Mouse (Mus musculus) neural tube, embryonic 11.5 days (tissue): ENCODE results near the gene Dio3. TPM values are rescaled to one million over a fixed set of nuclear protein-coding genes. Genes with fewer than 3 reads are reported as not detected.

ENCODE experiments used
- ATAC-seq: fragments of 200-750 bp; cut with Nextera tagmentation; 2 replicates; pipeline ENCODE4 v1.8.0; 2017; ENCODE audit warnings: moderate number of reproducible peaks, mild to moderate bottlenecking, moderate TSS enrichment, moderate library complexity; ENCODE audit not compliant: insufficient read depth, low FRiP score, low TSS enrichment
- DNase-seq: peaks from one replicate; pipeline ENCODE4 v3.0.0-alpha.2; 2015; ENCODE audit warnings: low spot score
- H3K27ac ChIP-seq: fragments of 300-500 bp; sonication (generic); 2 replicates; pipeline ENCODE4 v1.5.1; 2014; ENCODE audit warnings: low read depth, mild to moderate bottlenecking, low read length
- H3K27me3 ChIP-seq: fragments of 300-500 bp; sonication (generic); 2 replicates; pipeline ENCODE4 v1.6.1; 2014; ENCODE audit warnings: mild to moderate bottlenecking, low read length, mixed read lengths; ENCODE audit not compliant: control insufficient read depth, insufficient read depth
- H3K36me3 ChIP-seq: fragments of 300-500 bp; sonication (generic); 2 replicates; pipeline ENCODE4 v1.6.1; 2014; ENCODE audit warnings: mild to moderate bottlenecking, low read length, moderate library complexity, mixed read lengths; ENCODE audit not compliant: control insufficient read depth, insufficient read depth
- H3K4me1 ChIP-seq: fragments of 300-500 bp; sonication (generic); 2 replicates; pipeline ENCODE4 v1.6.1; 2014; ENCODE audit warnings: low read length, mixed read lengths; ENCODE audit not compliant: control insufficient read depth, insufficient read depth
- H3K4me2 ChIP-seq: fragments of 300-500 bp; sonication (generic); 2 replicates; pipeline ENCODE4 v1.6.1; 2014; ENCODE audit warnings: low read depth, mild to moderate bottlenecking, moderate library complexity
- H3K4me3 ChIP-seq: fragments of 300-500 bp; sonication (generic); 2 replicates; pipeline ENCODE4 v1.5.1; 2014; ENCODE audit warnings: low read depth, low read length
- H3K9ac ChIP-seq: fragments of 300-500 bp; sonication (generic); 2 replicates; pipeline ENCODE4 v1.6.1; 2014; ENCODE audit warnings: mild to moderate bottlenecking, low read length
- H3K9me3 ChIP-seq: fragments of 300-500 bp; sonication (generic); 2 replicates; pipeline ENCODE4 v1.6.1; 2016; ENCODE audit warnings: low read length; ENCODE audit not compliant: control insufficient read depth
- WGBS: fragments of 180-500 bp; shearing (Covaris S2); extraction: QIAGEN DNeasy Blood & Tissue Kit; methylation state at CpG from one replicate; pipeline ENCODE4 v1.1.7; 2014; 5-methylcytosine and 5-hydroxymethylcytosine counted together
- polyA plus RNA-seq: library from polyadenylated mRNA; unstranded; fragments of >200 nt; fragmentation: Nextera tagmentation; extraction: Ambion mirVana; gene quantifications from 2 replicates; pipeline ENCODE4 v1.2.1, GENCODE M21; 2014

Dio3 gene
- 0.16 and 0.36 TPM in 2 replicates for polyA plus RNA-seq

GRCm38 (mm10) chr12:110278853-110279252 is at the start of gene Dio3:
Gene Dio3, plus strand, starts transcription at chr12:110279068.
- no peak within 1 kb of the TSS for H3K9ac ChIP-seq
- no peak within 1 kb of the TSS for H3K27ac ChIP-seq
- DNase-seq (peak; percentile 56), ATAC-seq (no peak; the same call in 1 of the 2 replicates)
- H3K36me3 ChIP-seq = no peaks in the 10 kb centered on the region
- WGBS = 0% methylated on average over 31 of the region's 34 CpGs
- peaks cover 7% of the 10 kb centered on the region; the same call in 1 of the 2 replicates for H3K4me1 ChIP-seq
- H3K9me3 ChIP-seq = no peaks in the 10 kb centered on the region
- H3K4me3 ChIP-seq = peak within 1 kb of the TSS; percentile 36
- H3K27me3 ChIP-seq = peaks cover 84% of the 10 kb centered on the region
- H3K4me2 ChIP-seq = peak within 1 kb of the TSS; percentile 47

DNA sequence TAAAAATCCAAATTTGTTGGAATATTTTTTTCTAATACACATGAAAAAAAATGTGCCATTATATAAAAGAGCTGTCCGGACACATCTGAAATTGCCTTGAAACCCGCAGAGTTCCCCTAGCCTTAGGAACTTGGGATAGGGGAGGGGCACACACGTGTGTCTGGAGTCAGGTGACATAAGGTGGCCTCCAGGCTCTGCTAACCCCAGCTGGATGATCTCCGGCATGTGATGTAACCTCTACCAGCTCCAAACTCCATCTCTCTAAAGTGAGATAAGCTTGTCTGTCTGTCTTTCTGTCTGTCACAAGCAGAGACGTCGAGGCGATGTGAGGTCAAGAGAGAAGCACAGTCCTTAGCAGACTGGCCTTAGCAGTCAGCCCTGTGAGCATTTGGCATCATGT is 48.6 kb upstream of the Dio3 start:
- Histone ChIP-seq H3K4me2 (no peak overlapping the region), H3K4me3 (no peak overlapping the region), H3K36me3 (no peaks in the 10 kb centered on the region), H3K27ac (no peak overlapping the region), H3K9me3 (no peaks in the 10 kb centered on the region), H3K9ac (no peak overlapping the region), H3K27me3 (no peaks in the 10 kb centered on the region), H3K4me1 (no peaks in the 10 kb centered on the region; the same call in 1 of the 2 replicates)
- 86% methylated on average over 7 of the region's 7 CpGs for WGBS
- DNase-seq (no peak), ATAC-seq (no peak)

GRCm38 (mm10) chr12:110230767-110231166 is 48.1 kb upstream of the Dio3 start:
- Histone ChIP-seq H3K9me3 (no peaks in the 10 kb centered on the region), H3K36me3 (no peaks in the 10 kb centered on the region), H3K4me1 (no peaks in the 10 kb centered on the region; the same call in 1 of the 2 replicates), H3K9ac (no peak overlapping the region), H3K4me3 (no peak overlapping the region), H3K27ac (no peak overlapping the region), H3K4me2 (no peak overlapping the region), H3K27me3 (no peaks in the 10 kb centered on the region)
- WGBS = 80% methylated on average over 8 of the region's 8 CpGs
- DNase-seq (no peak), ATAC-seq (no peak)

GRCm38 (mm10) chr12:110231709-110232600 is 46.9 kb upstream of the Dio3 start:
- Histone ChIP-seq H3K27me3 (no peaks in the 10 kb centered on the region), H3K4me3 (no peak overlapping the region), H3K36me3 (no peaks in the 10 kb centered on the region), H3K9me3 (no peaks in the 10 kb centered on the region), H3K27ac (no peak overlapping the region), H3K4me1 (no peaks in the 10 kb centered on the region; the same call in 1 of the 2 replicates), H3K9ac (no peak overlapping the region), H3K4me2 (no peak overlapping the region)
- 49% methylated on average over 13 of the region's 13 CpGs for WGBS
- DNase-seq = no peak
- ATAC-seq = no peak

- no peaks in the 10 kb centered on the region for H3K9me3 ChIP-seq
- no peak for ATAC-seq
- no peaks in the 10 kb centered on the region for H3K36me3 ChIP-seq
- no peaks in the 10 kb centered on the region for H3K27me3 ChIP-seq
- H3K9ac ChIP-seq = no peak overlapping the region
- DNase-seq = no peak
- 100% methylated on average over 4 of the region's 4 CpGs for WGBS
- no peak overlapping the region for H3K27ac ChIP-seq
- H3K4me3 ChIP-seq = no peak overlapping the region
- H3K4me1 ChIP-seq = no peaks in the 10 kb centered on the region; the same call in 1 of the 2 replicates
- no peak overlapping the region for H3K4me2 ChIP-seq
Measured at GRCm38 (mm10) chr12:110235908-110236307, 43.0 kb upstream of the Dio3 start.

DNA sequence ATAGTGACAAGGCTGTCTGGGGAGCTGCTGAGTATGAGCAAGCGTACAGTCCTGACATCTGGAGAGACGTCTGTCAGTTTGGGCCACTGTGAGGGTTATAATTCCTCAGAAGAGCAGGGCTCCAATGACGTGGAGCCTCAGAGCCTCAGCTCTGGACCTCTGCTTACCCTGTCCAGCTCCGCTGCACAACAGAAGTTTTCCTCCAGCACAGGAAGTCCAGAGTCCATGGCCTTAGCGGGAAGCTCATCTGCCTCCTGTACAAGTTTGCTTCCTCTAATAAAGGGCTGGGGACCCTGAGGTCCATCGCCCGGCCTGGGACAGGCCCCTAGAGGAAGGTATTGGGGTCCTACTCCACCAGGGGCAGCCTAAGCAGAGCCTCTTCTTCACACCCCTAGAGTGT is 41.8 kb upstream of the Dio3 start:
- Histone ChIP-seq H3K4me2 (no peak overlapping the region), H3K36me3 (no peaks in the 10 kb centered on the region), H3K9me3 (no peaks in the 10 kb centered on the region), H3K9ac (no peak overlapping the region), H3K4me3 (no peak overlapping the region), H3K4me1 (no peaks in the 10 kb centered on the region), H3K27me3 (no peaks in the 10 kb centered on the region), H3K27ac (no peak overlapping the region)
- WGBS = 82% methylated on average over 7 of the region's 7 CpGs
- no peak for DNase-seq
- no peak for ATAC-seq

GRCm38 (mm10) chr12:110239358-110239757 is 39.5 kb upstream of the Dio3 start:
- no peak for DNase-seq
- Histone ChIP-seq H3K9ac (no peak overlapping the region), H3K4me2 (no peak overlapping the region), H3K27ac (no peak overlapping the region), H3K36me3 (no peaks in the 10 kb centered on the region), H3K4me1 (no peaks in the 10 kb centered on the region), H3K27me3 (no peaks in the 10 kb centered on the region), H3K9me3 (no peaks in the 10 kb centered on the region), H3K4me3 (no peak overlapping the region)
- no peak for ATAC-seq
- 88% methylated on average over 5 of the region's 5 CpGs for WGBS

GRCm38 (mm10) chr12:110244581-110244980 is 34.3 kb upstream of the Dio3 start:
- Histone ChIP-seq H3K9me3 (no peaks in the 10 kb centered on the region), H3K4me1 (no peaks in the 10 kb centered on the region), H3K36me3 (no peaks in the 10 kb centered on the region), H3K4me3 (no peak overlapping the region), H3K27me3 (no peaks in the 10 kb centered on the region), H3K4me2 (no peak overlapping the region), H3K27ac (no peak overlapping the region), H3K9ac (no peak overlapping the region)
- ATAC-seq (no peak), DNase-seq (no peak)
- 87% methylated on average over 6 of the region's 6 CpGs for WGBS

GRCm38 (mm10) chr12:110245461-110245860 is 33.4 kb upstream of the Dio3 start:
- 94% methylated on average over 4 of the region's 4 CpGs for WGBS
- ATAC-seq = no peak
- Histone ChIP-seq H3K27me3 (no peaks in the 10 kb centered on the region), H3K4me3 (no peak overlapping the region), H3K4me2 (no peak overlapping the region), H3K9ac (no peak overlapping the region), H3K9me3 (no peaks in the 10 kb centered on the region), H3K27ac (no peak overlapping the region), H3K36me3 (no peaks in the 10 kb centered on the region), H3K4me1 (no peaks in the 10 kb centered on the region)
- DNase-seq = no peak
